7 mouse cellular contexts compared by ENCODE assay signal in the genomic region with DNA sequence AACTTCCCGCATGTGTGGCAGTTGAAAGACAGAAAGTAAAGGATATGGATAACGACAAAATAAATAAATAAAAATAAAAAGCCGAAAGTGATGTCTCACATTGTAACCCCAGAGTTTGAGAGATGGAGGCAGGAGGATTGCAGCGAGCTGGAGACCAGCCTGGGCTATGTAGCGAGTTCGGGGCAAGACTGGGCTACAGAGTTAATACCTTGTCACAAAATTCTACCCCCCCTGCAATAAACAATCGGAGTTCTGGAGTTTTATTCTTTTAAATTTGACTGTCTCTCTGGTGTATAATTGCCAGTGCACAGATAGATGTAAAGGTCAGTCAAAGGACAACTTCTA. TPM values are rescaled to one million over a fixed set of nuclear protein-coding genes. Genes with fewer than 3 reads are reported as not detected.
A peak's percentile ranks its signal among the peaks of the same experiment; 100 is the strongest.
DNase-seq lines count a peak whose midpoint lies in the region; ATAC-seq and TF ChIP-seq lines count a peak whose summit lies in the region.

No protein-coding gene starts in this region.

- ATAC-seq in neural tube, embryonic 11.5 days (ENCODE audit: insufficient read depth, low FRiP score, low TSS enrichment): peak; percentile 56
- peak; percentile 57; the same call in 1 of the 2 replicates for ATAC-seq in forebrain, embryonic 11.5 days (replicated peaks; ENCODE audit: low FRiP score)
- ATAC-seq in limb, embryonic 14.5 days (ENCODE audit: low FRiP score, low read depth): peak; percentile 38; the same call in 1 of the 2 replicates
- ATAC-seq in stomach, embryonic 16.5 days (ENCODE audit: insufficient read depth, low FRiP score): no peak

- H3K9me3 ChIP-seq in neural tube, embryonic 11.5 days (ENCODE audit: control insufficient read depth, low read length): no peaks in the 10 kb centered on the region
- no peaks in the 10 kb centered on the region for H3K9me3 ChIP-seq in forebrain, embryonic 11.5 days (ENCODE audit: control insufficient read depth, low read length)
- H3K9me3 ChIP-seq in limb, embryonic 14.5 days (ENCODE audit: control insufficient read depth, low read length): no peaks in the 10 kb centered on the region
- no peaks in the 10 kb centered on the region for H3K9me3 ChIP-seq in stomach, embryonic 16.5 days (replicated peaks; ENCODE audit: control insufficient read depth, low read length)

- H3K4me1 ChIP-seq in neural tube, embryonic 11.5 days (ENCODE audit: control insufficient read depth, insufficient read depth, low read length): peaks cover 7% of the 10 kb centered on the region; the same call in 1 of the 2 replicates
- H3K4me1 ChIP-seq in forebrain, embryonic 11.5 days (replicated peaks; ENCODE audit: control insufficient read depth, insufficient read depth, low read length): no peaks in the 10 kb centered on the region
- peaks cover 8% of the 10 kb centered on the region for H3K4me1 ChIP-seq in limb, embryonic 14.5 days (ENCODE audit: control insufficient read depth, insufficient read depth, low read length)
- no peaks in the 10 kb centered on the region for H3K4me1 ChIP-seq in stomach, embryonic 16.5 days (ENCODE audit: control insufficient read depth, insufficient read depth, low read length)

- TF ChIP-seq POLR2A in limb, embryonic 14.5 days (IDR thresholded peaks at IDR 0.05; ENCODE audit: borderline replicate concordance, extremely low read depth, insufficient read depth, insufficient read length): no peak; the same call in 1 of the 2 replicates

- H3K27ac ChIP-seq in neural tube, embryonic 11.5 days (ENCODE audit: low read depth, low read length): no peak overlapping the region
- no peak overlapping the region for H3K27ac ChIP-seq in forebrain, embryonic 11.5 days (ENCODE audit: low read depth, low read length)
- H3K27ac ChIP-seq in limb, embryonic 14.5 days (replicated peaks; ENCODE audit: low read depth, low read length): peak overlapping the region; percentile 73
- no peak overlapping the region for H3K27ac ChIP-seq in stomach, embryonic 16.5 days (ENCODE audit: low read length)

- H3K4me3 ChIP-seq in neural tube, embryonic 11.5 days (ENCODE audit: low read depth, low read length): peak overlapping the region; percentile 93; the same call in 1 of the 2 replicates
- peak overlapping the region; percentile 93 for H3K4me3 ChIP-seq in forebrain, embryonic 11.5 days (ENCODE audit: low read depth, low read length)
- peak overlapping the region; percentile 95 for H3K4me3 ChIP-seq in limb, embryonic 14.5 days (replicated peaks; ENCODE audit: low read length)
- peak overlapping the region; percentile 84 for H3K4me3 ChIP-seq in stomach, embryonic 16.5 days (replicated peaks; ENCODE audit: low read length)

- DNase-seq in neural tube, embryonic 11.5 days (ENCODE audit: low spot score): no peak
- no peak for DNase-seq in neural tube, embryonic 10.5 days (ENCODE audit: extremely low spot score, low spot score)
- DNase-seq in forebrain, embryonic 11.5 days (ENCODE audit: low spot score): no peak
- DNase-seq in limb, embryonic 14.5 days (ENCODE audit: low spot score): no peak
- no peak for DNase-seq in left cerebral cortex, postnatal 4 days
- no peak for DNase-seq in urinary bladder, postnatal 36 days (ENCODE audit: low spot score in 2 of 2)

- peaks cover 3% of the 10 kb centered on the region; the same call in 1 of the 2 replicates for H3K36me3 ChIP-seq in neural tube, embryonic 11.5 days (ENCODE audit: control insufficient read depth, insufficient read depth, low read length)
- H3K36me3 ChIP-seq in forebrain, embryonic 11.5 days (ENCODE audit: control insufficient read depth, insufficient read depth, low read length): peaks cover 5% of the 10 kb centered on the region
- peaks cover 23% of the 10 kb centered on the region for H3K36me3 ChIP-seq in limb, embryonic 14.5 days (ENCODE audit: control insufficient read depth, insufficient read depth, low read length)
- H3K36me3 ChIP-seq in stomach, embryonic 16.5 days (ENCODE audit: control insufficient read depth, insufficient read depth, low read length): peaks cover 17% of the 10 kb centered on the region

- H3K27me3 ChIP-seq in neural tube, embryonic 11.5 days (ENCODE audit: control insufficient read depth, insufficient read depth, low read length): no peaks in the 10 kb centered on the region
- no peaks in the 10 kb centered on the region for H3K27me3 ChIP-seq in forebrain, embryonic 11.5 days (ENCODE audit: control insufficient read depth, insufficient read depth, low read length)
- no peaks in the 10 kb centered on the region for H3K27me3 ChIP-seq in limb, embryonic 14.5 days (ENCODE audit: control insufficient read depth, insufficient read depth, low read length)
- H3K27me3 ChIP-seq in stomach, embryonic 16.5 days (ENCODE audit: control insufficient read depth, insufficient read depth, low read length): no peaks in the 10 kb centered on the region

- WGBS in neural tube, embryonic 11.5 days: 23% methylated on average over 7 of the region's 7 CpGs
- WGBS in forebrain, embryonic 11.5 days: 29% methylated on average over 7 of the region's 7 CpGs
- 9% methylated on average over 7 of the region's 7 CpGs for WGBS in limb, embryonic 14.5 days
- WGBS in stomach, embryonic 16.5 days: 13% methylated on average over 7 of the region's 7 CpGs

- intact Hi-C loops in left cerebral cortex, postnatal 4 days (cut with DNase I): loop anchor here (5.0 kb wide), 1 partner anchor 43 kb away; a partner anchor contains a TSS

- H3K4me2 ChIP-seq in neural tube, embryonic 11.5 days (ENCODE audit: low read depth): peak overlapping the region; percentile 83
- peak overlapping the region; percentile 28 for H3K4me2 ChIP-seq in forebrain, embryonic 11.5 days (ENCODE audit: low read depth, low read length, severe bottlenecking)
- H3K4me2 ChIP-seq in limb, embryonic 14.5 days (replicated peaks; ENCODE audit: low read depth, low read length, severe bottlenecking): peak overlapping the region; percentile 83
- H3K4me2 ChIP-seq in stomach, embryonic 16.5 days (ENCODE audit: low read depth, low read length): peak overlapping the region; percentile 54

- peak overlapping the region; percentile 35; the same call in 1 of the 2 replicates for H3K9ac ChIP-seq in neural tube, embryonic 11.5 days (ENCODE audit: low read length)
- peak overlapping the region; percentile 54 for H3K9ac ChIP-seq in forebrain, embryonic 11.5 days (ENCODE audit: low read length)
- peak overlapping the region; percentile 97 for H3K9ac ChIP-seq in limb, embryonic 14.5 days (ENCODE audit: low read depth, low read length, severe bottlenecking)
- peak overlapping the region; percentile 59 for H3K9ac ChIP-seq in stomach, embryonic 16.5 days (ENCODE audit: low read length)

RNA-seq across cellular contexts. Expression of a gene that starts 0.4 kb away (rescaled TPM):
- polyA plus RNA-seq in neural tube, embryonic 11.5 days (2014; fragmentation: Nextera tagmentation; extraction: Ambion mirVana): 104 and 116 TPM in 2 replicates
- polyA plus RNA-seq in forebrain, embryonic 11.5 days (2014; fragmentation: Nextera tagmentation; extraction: Ambion mirVana): 112 and 118 TPM in 2 replicates
- polyA plus RNA-seq in limb, embryonic 14.5 days (2012; rRNA removed): 32.6 and 36.2 TPM in 2 replicates
- polyA plus RNA-seq in limb, embryonic 14.5 days (2014; fragmentation: Nextera tagmentation; extraction: Ambion mirVana): 130 and 137 TPM in 2 replicates
- 143 and 145 TPM in 2 replicates for polyA plus RNA-seq in stomach, embryonic 16.5 days (2015; fragmentation: Nextera tagmentation; extraction: Ambion mirVana)
- total RNA-seq in left cerebral cortex, postnatal 4 days (2021): 10 to 100 TPM; 84.5 to 86.1 TPM

RNA-seq across cellular contexts. Expression of a gene that starts 42.4 kb away (rescaled TPM):
- 45.1 and 47.9 TPM in 2 replicates for polyA plus RNA-seq in neural tube, embryonic 11.5 days (2014; fragmentation: Nextera tagmentation; extraction: Ambion mirVana)
- 49.5 and 53.6 TPM in 2 replicates for polyA plus RNA-seq in forebrain, embryonic 11.5 days (2014; fragmentation: Nextera tagmentation; extraction: Ambion mirVana)
- 33.7 and 54.4 TPM in 2 replicates for polyA plus RNA-seq in limb, embryonic 14.5 days (2012; rRNA removed)
- polyA plus RNA-seq in limb, embryonic 14.5 days (2014; fragmentation: Nextera tagmentation; extraction: Ambion mirVana): 45.4 and 52.4 TPM in 2 replicates
- polyA plus RNA-seq in stomach, embryonic 16.5 days (2015; fragmentation: Nextera tagmentation; extraction: Ambion mirVana): 43.9 and 45.6 TPM in 2 replicates
- 10 to 100 TPM; 36.2 to 37.3 TPM for total RNA-seq in left cerebral cortex, postnatal 4 days (2021)

RNA-seq across cellular contexts. Expression of a gene that starts 42.5 kb away (rescaled TPM):
- 0.68 and 1.1 TPM in 2 replicates for polyA plus RNA-seq in neural tube, embryonic 11.5 days (2014; fragmentation: Nextera tagmentation; extraction: Ambion mirVana)
- polyA plus RNA-seq in forebrain, embryonic 11.5 days (2014; fragmentation: Nextera tagmentation; extraction: Ambion mirVana): 0.87 and 0.99 TPM in 2 replicates
- 0.50 and 0.57 TPM in 2 replicates for polyA plus RNA-seq in limb, embryonic 14.5 days (2012; rRNA removed)
- polyA plus RNA-seq in limb, embryonic 14.5 days (2014; fragmentation: Nextera tagmentation; extraction: Ambion mirVana): 1.3 TPM in 2 replicates
- polyA plus RNA-seq in stomach, embryonic 16.5 days (2015; fragmentation: Nextera tagmentation; extraction: Ambion mirVana): 0.72 and 1.3 TPM in 2 replicates
- 1 to 10 TPM; 3.6 to 3.8 TPM for total RNA-seq in left cerebral cortex, postnatal 4 days (2021)

Comparison
In these comparisons a context has a peak if more than half of its experiments do, and no peak if none do; other contexts are left out.
1. H3K4me2 ChIP-seq: peak in every context shown above with its lines; median percentile 83 in neural tube, embryonic 11.5 days; 83 in limb, embryonic 14.5 days; 54 in stomach, embryonic 16.5 days; 28 in forebrain, embryonic 11.5 days.
2. H3K9ac ChIP-seq: peak in every context shown above with its lines; median percentile 97 in limb, embryonic 14.5 days; 59 in stomach, embryonic 16.5 days; 54 in forebrain, embryonic 11.5 days; 35 in neural tube, embryonic 11.5 days.